Mouse (Mus musculus): ENCODE data around the gene Ift122. TPM values are rescaled to one million over a fixed set of nuclear protein-coding genes. Genes with fewer than 3 reads are reported as not detected.

Gene Ift122
- polyA plus RNA-seq, 1 experiment from 2014 or later = 2.9 TPM

DNA sequence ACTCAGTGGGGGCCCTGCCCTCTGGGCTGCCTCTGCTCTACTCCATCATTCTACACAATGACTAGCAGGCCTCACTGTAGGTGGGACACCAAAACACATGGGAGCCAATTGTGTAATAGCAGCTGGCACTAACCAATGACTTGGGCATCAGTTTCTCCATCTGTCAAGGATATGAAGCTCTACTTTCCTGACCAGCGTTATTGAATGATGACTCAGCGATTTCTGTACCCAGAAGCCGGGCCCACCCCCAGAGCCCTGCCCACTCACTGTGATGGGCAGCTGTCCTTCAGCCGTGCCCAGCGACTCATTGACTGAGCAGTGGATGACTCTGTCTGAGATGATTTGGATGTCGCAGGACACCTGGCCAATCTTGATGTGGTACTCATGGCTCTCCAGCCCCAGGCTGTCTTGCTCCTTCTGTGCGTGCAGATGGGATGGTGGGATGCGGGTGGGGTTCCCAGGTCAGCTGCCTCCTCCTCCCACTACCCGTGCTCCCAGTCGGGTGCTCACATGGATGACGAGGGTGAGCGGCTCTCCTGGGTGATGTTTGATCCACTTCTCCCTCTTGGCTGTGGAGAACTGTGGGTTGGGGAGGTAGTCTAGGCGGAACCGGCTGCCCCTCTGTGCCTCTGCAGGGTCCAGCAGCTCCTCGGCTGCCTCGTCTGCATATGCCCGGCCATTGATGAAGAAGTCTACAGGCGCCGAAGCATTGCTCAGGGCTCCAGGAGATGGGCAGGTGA, 113.1 kb downstream of the Ift122 start:
- Histone ChIP-seq H3K9me3 (replicated peaks) (no peaks in the 10 kb centered on the region), H3K27ac (no peak overlapping the region), H3K27me3 (no peaks in the 10 kb centered on the region), H3K4me2 (no peak overlapping the region), H3K36me3 (peaks cover 3% of the 10 kb centered on the region; the same call in 1 of the 2 replicates), H3K4me3 (replicated peaks) (no peak overlapping the region), H3K9ac (no peak overlapping the region), H3K4me1 (replicated peaks) (peaks cover 19% of the 10 kb centered on the region)
- no peak for ATAC-seq (ENCODE audit: low read depth)
- DNase-seq = no peak
- WGBS (ENCODE audit: insufficient replicate concordance) = 74% methylated on average over 19 of the region's 19 CpGs

DNA sequence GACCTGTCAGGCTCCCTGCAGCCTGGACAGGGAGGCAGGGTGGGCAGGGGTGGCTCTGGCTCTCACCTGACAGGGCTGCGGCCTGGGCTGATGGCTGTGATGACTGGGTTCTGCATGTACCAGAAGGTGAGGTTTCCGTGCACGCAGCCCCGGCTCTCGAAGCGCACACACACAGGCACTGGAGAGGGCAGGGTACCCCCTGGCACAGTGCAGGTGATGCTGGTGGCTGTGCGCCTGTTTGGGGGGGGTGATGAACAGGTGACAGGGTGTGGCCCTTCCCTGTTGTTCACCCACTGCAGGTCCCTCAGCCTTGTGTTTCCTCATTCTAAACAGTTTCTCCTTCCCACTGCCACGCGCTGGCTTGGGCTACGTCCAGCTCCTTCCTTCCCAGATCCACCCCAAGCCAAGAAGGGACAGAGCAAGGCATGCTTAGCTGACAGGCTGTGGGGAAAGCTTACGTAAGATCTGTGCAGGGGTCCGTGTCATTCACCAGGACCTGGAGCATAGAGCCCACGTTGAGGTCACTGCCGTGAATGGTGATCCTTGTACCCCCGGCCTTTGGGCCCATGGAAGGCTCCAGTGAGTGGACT, 114.1 kb downstream of the Ift122 start:
- H3K9me3 ChIP-seq (replicated peaks) = no peaks in the 10 kb centered on the region
- no peak for DNase-seq
- no peak overlapping the region for H3K4me3 ChIP-seq (replicated peaks)
- peaks cover 3% of the 10 kb centered on the region; the same call in 1 of the 2 replicates for H3K36me3 ChIP-seq
- H3K4me1 ChIP-seq (replicated peaks) = peaks cover 29% of the 10 kb centered on the region
- H3K27ac ChIP-seq = no peak overlapping the region
- no peak overlapping the region for H3K4me2 ChIP-seq
- no peaks in the 10 kb centered on the region for H3K27me3 ChIP-seq
- 82% methylated on average over 15 of the region's 15 CpGs for WGBS (ENCODE audit: insufficient replicate concordance)
- no peak overlapping the region for H3K9ac ChIP-seq
- ATAC-seq (ENCODE audit: low read depth) = no peak

DNA sequence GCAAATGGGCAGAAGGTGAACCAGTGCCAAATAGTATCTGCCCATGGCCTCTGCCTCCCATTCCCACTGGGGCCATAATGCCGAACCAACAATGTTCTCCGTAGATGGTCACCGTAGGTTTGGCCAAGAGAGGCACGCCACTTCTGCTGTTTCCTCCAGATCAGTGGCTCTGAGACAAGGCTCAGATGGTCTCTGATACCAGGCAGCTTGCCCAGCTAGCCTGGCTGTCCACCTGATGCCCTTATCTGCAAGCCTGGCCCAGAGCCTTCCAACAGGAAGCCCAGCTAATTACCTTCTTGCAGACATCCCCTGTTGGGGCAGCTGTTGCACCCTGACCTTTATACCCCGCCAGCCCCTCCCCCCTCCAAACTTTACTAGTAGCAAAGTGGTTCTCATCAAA, 114.8 kb downstream of the Ift122 start:
- peaks cover 3% of the 10 kb centered on the region; the same call in 1 of the 2 replicates for H3K36me3 ChIP-seq

DNA sequence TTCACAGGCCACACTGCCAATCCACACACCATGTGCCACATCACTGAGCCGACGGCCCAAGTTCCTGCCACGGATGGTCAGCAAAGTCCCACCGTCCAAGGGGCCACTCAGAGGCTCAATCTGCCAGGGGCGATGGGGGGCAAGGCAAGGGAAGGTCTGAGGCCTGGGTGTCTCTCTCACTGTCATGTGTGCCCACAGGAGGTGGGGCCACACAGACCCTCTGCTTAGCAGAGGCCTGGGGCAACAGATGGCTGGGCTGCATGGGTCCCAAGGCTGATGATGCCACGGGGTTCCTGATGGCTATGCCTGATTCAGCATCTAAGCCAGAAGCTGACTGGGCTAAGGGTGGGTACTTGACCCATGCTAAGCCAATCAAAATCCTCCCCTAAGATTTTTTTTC, 115.4 kb downstream of the Ift122 start:
- H3K27ac ChIP-seq = no peak overlapping the region
- peaks cover 3% of the 10 kb centered on the region; the same call in 1 of the 2 replicates for H3K36me3 ChIP-seq
- 0 out of 2 replicates have a peak, but pooled peaks have one; percentile 4 for ATAC-seq (ENCODE audit: low read depth)

More for the DNA sequence above, 114.8 kb downstream of the Ift122 start:
- WGBS (ENCODE audit: insufficient replicate concordance) = 59% methylated on average over 5 of the region's 5 CpGs
- no peak overlapping the region for H3K4me2 ChIP-seq
- H3K9ac ChIP-seq = no peak overlapping the region
- H3K27me3 ChIP-seq = no peaks in the 10 kb centered on the region
- peaks cover 34% of the 10 kb centered on the region for H3K4me1 ChIP-seq (replicated peaks)
- ATAC-seq (ENCODE audit: low read depth) (no peak), DNase-seq (no peak)
- H3K27ac ChIP-seq = no peak overlapping the region
- H3K9me3 ChIP-seq (replicated peaks) = no peaks in the 10 kb centered on the region
- H3K4me3 ChIP-seq (replicated peaks) = no peak overlapping the region

DNA sequence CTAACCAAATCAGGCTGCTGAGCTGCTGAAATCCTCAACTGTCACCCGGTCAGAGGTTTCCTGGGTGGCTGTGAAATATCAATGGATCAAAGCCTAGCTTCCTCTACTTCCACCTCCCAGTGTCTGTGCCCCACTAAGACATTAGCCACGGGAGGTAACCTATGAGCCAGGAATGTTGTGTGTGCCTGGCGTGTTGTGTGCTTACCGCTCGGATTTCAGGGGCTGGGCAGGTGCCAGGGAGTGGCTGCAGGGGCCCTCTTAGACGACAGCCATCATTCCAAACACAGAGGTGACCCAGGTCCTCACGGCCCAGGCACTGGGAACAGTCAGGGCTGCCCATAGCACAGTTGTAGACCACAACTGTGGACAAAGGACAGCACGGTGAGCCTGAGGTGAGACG, 115.8 kb downstream of the Ift122 start:
- no peak overlapping the region for H3K4me2 ChIP-seq

More for the DNA sequence above, 115.4 kb downstream of the Ift122 start:
- Histone ChIP-seq H3K4me3 (replicated peaks) (no peak overlapping the region), H3K9ac (no peak overlapping the region), H3K4me2 (no peak overlapping the region), H3K9me3 (replicated peaks) (no peaks in the 10 kb centered on the region), H3K27me3 (no peaks in the 10 kb centered on the region), H3K4me1 (replicated peaks) (peaks cover 35% of the 10 kb centered on the region)
- WGBS (ENCODE audit: insufficient replicate concordance) = 75% methylated on average over 6 of the region's 6 CpGs
- DNase-seq = no peak

DNA sequence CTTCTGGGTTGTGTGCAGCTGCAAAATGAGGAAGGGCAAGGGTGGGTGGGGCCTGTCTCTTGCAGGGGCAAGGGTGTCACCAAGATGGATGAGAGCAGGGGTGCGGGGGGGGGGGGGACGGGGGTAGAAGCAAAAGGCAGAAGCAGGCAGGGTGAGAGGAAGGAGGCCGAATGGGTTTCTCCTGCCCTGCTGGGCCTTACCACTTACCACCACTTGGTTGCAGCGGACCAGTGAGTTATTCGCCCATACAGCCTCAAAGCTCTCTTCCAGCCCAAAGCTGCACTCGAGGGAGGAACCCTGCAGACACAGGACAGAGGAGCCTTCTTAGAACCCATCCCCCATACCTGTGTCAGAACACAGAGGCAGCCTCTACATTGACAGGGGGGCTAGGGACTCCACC, 116.7 kb downstream of the Ift122 start:
- no peak for DNase-seq
- H3K36me3 ChIP-seq = peaks cover 3% of the 10 kb centered on the region; the same call in 1 of the 2 replicates
- H3K4me1 ChIP-seq (replicated peaks) = peaks cover 35% of the 10 kb centered on the region
- no peak overlapping the region for H3K27ac ChIP-seq
- ATAC-seq (ENCODE audit: low read depth) = no peak; the same call in 1 of the 2 replicates
- H3K9ac ChIP-seq = no peak overlapping the region
- H3K9me3 ChIP-seq (replicated peaks) = no peaks in the 10 kb centered on the region
- H3K4me2 ChIP-seq = no peak overlapping the region
- 50% methylated on average over 5 of the region's 6 CpGs for WGBS (ENCODE audit: insufficient replicate concordance)
- no peak overlapping the region for H3K4me3 ChIP-seq (replicated peaks)
- H3K27me3 ChIP-seq = no peaks in the 10 kb centered on the region

More for the DNA sequence above, 115.8 kb downstream of the Ift122 start:
- H3K36me3 ChIP-seq = peaks cover 3% of the 10 kb centered on the region; the same call in 1 of the 2 replicates
- no peak overlapping the region for H3K27ac ChIP-seq
- ATAC-seq (ENCODE audit: low read depth) (no peak), DNase-seq (no peak)
- 65% methylated on average over 9 of the region's 9 CpGs for WGBS (ENCODE audit: insufficient replicate concordance)
- no peak overlapping the region for H3K4me3 ChIP-seq (replicated peaks)
- peaks cover 35% of the 10 kb centered on the region for H3K4me1 ChIP-seq (replicated peaks)
- no peak overlapping the region for H3K9ac ChIP-seq
- no peaks in the 10 kb centered on the region for H3K27me3 ChIP-seq
- H3K9me3 ChIP-seq (replicated peaks) = no peaks in the 10 kb centered on the region

DNA sequence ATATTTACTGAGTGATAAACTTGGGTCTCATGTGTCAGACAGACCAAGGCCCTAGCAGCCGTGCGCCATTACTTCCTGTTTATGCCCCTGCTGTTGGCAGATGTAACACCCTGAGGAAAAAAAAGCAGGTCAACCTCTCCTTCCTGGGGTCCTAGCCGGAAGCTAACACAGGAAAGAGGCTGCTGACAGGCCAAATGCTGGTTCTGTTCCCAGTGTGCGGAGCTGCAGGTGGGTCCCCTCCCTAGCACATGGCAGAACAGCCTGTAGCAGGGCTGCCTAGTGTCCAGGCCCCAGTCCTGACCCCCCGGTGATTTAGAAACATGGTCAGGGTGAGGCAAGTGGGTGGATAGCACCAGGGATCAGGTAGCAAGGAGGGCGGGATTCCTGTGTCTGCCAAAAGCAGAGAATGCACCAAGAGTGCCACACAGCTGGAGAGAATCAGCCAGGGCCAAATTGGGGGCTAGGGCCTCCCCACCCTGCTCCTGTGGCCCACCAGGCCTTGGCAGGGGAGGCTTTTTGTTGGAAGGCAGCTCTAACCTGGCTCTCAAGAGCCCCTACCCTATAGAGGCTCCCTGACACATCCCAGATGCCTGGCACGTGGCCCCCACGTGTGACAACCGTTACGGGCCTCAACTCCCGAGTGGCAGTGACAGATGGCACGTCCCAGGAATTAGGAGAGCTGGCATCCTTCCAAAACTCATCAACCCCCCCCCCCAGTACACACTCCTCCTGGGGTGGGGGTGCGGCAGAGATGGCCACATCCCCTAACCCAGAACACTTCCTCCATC, 118.2 kb downstream of the Ift122 start:
- peaks cover 3% of the 10 kb centered on the region; the same call in 1 of the 2 replicates for H3K36me3 ChIP-seq
- no peak for ATAC-seq (ENCODE audit: low read depth)

DNA sequence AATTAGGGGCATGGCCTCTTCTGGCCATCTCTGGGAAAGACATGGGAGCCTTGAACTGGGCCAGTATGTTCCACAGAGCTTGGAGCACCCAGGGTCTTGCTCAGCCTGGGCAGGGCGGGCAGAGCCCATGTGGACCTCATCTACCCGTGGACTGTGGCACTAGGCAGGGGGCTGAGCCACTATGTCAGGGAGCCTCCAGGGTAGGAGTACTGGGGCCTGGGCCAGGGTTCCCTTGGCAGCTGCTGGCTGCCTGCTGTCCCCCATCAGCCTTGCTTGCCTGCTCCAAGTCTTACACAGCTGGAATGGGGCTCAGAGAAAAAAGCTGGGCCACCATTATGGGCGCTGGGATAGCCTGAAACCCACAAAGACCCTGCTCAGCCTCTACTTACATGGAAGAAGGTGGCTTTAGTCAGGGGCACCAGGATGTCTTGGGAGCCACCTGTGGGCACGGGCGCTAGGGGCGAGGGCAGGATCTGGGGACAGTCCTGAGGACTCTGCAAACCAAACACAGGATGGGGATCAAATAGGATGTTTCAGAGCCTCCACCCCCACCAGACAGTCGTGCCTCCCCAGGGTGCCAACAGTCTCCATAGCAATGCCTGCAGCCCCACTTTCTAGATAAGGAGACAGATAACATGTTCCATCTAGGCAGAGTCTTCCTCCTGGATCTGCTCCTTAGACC, 119.0 kb downstream of the Ift122 start:
- no peak for DNase-seq
- 0 out of 2 replicates have a peak, but pooled peaks cover under 1% of the 10 kb centered on the region for H3K36me3 ChIP-seq
- H3K27me3 ChIP-seq = no peaks in the 10 kb centered on the region
- no peak overlapping the region for H3K4me2 ChIP-seq
- ATAC-seq (ENCODE audit: low read depth) = no peak
- no peak overlapping the region for H3K9ac ChIP-seq
- H3K9me3 ChIP-seq (replicated peaks) = no peaks in the 10 kb centered on the region
- H3K4me3 ChIP-seq (replicated peaks) = no peak overlapping the region
- WGBS (ENCODE audit: insufficient replicate concordance) = 60% methylated on average over 7 of the region's 7 CpGs
- H3K4me1 ChIP-seq (replicated peaks) = peaks cover 37% of the 10 kb centered on the region
- no peak overlapping the region for H3K27ac ChIP-seq

More for the DNA sequence above, 118.2 kb downstream of the Ift122 start:
- Histone ChIP-seq H3K9ac (no peak overlapping the region), H3K4me3 (replicated peaks) (no peak overlapping the region), H3K9me3 (replicated peaks) (no peaks in the 10 kb centered on the region), H3K27ac (no peak overlapping the region), H3K4me1 (replicated peaks) (peaks cover 35% of the 10 kb centered on the region), H3K4me2 (no peak overlapping the region), H3K27me3 (no peaks in the 10 kb centered on the region)
- 60% methylated on average over 13 of the region's 13 CpGs for WGBS (ENCODE audit: insufficient replicate concordance)
- DNase-seq = no peak

DNA sequence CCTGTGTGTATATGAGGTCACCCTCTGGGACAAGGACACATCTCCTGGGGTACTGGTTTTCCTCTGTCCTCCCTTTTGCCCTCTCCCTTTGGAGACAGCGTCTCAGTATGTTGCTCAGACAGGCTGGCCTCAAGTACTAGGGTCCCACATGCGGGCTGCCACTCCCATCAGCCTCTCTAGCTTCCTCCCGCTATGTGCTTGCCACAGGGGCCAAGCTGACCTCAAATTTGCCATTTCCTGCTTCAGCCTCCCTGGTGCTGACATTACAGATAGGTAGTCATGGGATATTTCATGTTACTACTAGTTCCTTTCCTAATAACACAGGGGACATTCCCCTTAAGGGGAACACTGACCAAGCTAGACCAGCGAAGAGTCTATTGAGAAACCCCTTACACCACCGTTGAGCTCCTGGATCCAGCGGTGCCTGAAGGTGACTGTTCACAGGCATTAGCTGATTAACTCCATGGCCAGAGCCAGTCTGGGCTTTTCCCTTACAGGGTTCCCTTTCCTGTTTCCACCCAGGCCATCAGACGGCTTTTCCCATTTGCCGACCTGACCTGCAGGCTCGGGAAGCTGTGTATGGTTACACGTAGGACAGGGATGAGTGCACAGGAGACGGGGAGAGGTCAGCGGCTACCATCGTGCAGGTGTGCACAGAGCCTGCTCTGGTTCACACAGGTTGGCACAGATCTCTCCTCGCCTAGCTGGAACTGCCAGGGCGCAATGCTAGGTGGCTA, 120.0 kb downstream of the Ift122 start:
- WGBS (ENCODE audit: insufficient replicate concordance) = 65% methylated on average over 15 of the region's 15 CpGs
- no peaks in the 10 kb centered on the region for H3K36me3 ChIP-seq

DNA sequence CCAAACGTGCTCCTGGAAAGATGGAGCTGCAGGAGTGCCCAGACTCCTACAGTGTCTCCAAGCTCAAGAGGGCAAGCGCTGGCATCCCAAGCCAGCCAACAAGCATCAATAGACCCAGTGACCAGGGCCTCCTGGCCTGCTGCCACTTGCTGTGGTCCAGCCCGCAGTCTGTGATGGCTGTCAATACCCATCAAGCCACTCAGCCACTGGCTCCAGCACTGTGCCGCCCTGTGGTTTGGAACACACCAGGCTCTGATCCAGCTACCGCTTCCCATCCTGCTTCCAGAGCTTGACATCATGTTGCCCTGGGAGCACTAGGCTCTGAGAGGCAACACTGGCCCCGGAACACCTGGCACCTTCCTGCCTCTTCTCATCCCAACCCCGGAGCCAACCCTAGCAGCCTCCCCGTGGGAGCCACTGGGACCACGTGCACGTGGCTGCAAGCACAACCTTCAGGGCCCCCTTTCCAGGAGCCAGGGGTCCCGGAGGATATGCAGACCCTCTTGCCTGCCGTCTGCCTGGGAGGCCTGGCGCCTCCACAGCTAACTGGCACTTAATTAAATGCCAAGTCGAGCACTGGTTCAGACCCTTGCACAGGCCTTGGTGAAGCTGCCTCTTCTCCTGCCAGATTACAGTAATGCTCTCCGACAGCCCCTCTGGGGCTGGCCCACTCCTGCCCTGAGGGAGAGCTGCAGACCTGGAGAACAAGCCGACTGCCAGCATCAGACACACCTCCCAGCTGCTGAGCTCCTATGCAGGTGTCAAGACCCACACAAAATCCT, 120.8 kb downstream of the Ift122 start:
- H3K27ac ChIP-seq = no peak overlapping the region
- peaks cover 35% of the 10 kb centered on the region for H3K4me1 ChIP-seq (replicated peaks)
- ATAC-seq (ENCODE audit: low read depth) (no peak), DNase-seq (no peak)
- H3K36me3 ChIP-seq = no peaks in the 10 kb centered on the region
- no peaks in the 10 kb centered on the region for H3K27me3 ChIP-seq
- H3K4me3 ChIP-seq (replicated peaks) = no peak overlapping the region
- no peak overlapping the region for H3K4me2 ChIP-seq
- no peak overlapping the region for H3K9ac ChIP-seq
- WGBS (ENCODE audit: insufficient replicate concordance) = 71% methylated on average over 16 of the region's 16 CpGs
- no peaks in the 10 kb centered on the region for H3K9me3 ChIP-seq (replicated peaks)

More for the DNA sequence above, 120.0 kb downstream of the Ift122 start:
- no peak overlapping the region for H3K4me3 ChIP-seq (replicated peaks)
- ATAC-seq (ENCODE audit: low read depth) (no peak), DNase-seq (no peak)
- no peak overlapping the region for H3K9ac ChIP-seq
- no peaks in the 10 kb centered on the region for H3K9me3 ChIP-seq (replicated peaks)
- H3K4me1 ChIP-seq (replicated peaks) = peaks cover 36% of the 10 kb centered on the region
- no peak overlapping the region for H3K4me2 ChIP-seq
- H3K27ac ChIP-seq = no peak overlapping the region
- no peaks in the 10 kb centered on the region for H3K27me3 ChIP-seq

Data from liver, embryonic 13.5 days (tissue).